Comparison of ENCODE assay signal across 19 mouse cellular contexts in the genomic region with DNA sequence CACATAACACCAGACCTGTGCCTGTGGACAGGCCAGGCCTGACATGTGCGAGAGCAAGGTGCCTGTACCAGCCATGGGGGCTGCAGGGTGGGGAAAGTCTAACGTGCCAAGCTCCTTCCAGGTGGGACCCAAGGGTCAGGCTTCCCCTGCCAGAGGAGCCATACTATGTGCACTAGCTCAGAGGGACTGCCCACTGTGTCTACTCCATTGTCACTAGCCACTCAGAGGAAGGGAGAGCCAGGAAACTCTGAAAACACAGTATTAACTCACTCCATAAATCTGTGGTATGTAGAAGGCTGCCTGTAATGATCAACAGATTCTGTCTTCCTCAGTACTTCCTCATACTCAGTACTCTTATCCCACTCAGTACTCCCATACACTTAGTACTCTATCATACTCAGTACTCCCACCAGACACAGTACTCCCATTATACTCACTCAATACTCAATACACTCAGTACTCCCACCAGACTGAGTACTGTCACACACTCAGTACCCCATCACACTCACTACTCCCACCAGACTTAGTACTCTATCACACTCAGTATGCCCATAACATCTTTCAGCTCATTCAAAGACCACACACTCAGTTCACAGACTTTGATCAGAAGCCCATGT. TPM values are rescaled to one million over a fixed set of nuclear protein-coding genes. Genes with fewer than 3 reads are reported as not detected.
"Had no signal": no experiment of that assay in that cellular context is flagged by ENCODE, and none has a peak within 500 bp of the region (broad histone marks: within the 10 kb centered on the region; RNA-seq: fewer than 3 reads in every experiment).

No protein-coding gene starts in this region.

RNA-seq across cellular contexts. Expression of a gene that starts 3.2 kb away (rescaled TPM):
- total RNA-seq: layer of hippocampus, adult 8-10 months; layer of hippocampus, postnatal 14 days; left cerebral cortex, adult 18-20 months; megakaryocyte-erythroid progenitor cell, adult 5-6 weeks; monocyte, adult 5-6 weeks; neutrophil, adult 5-6 weeks had no signal
- polyA plus RNA-seq: kidney, embryonic 14.5 days; lung, embryonic 15.5 days; macrophage; neural tube, embryonic 12.5 days had no signal

RNA-seq across cellular contexts. Expression of a gene that starts 16.7 kb away (rescaled TPM):
- total RNA-seq: layer of hippocampus, adult 8-10 months; layer of hippocampus, postnatal 14 days; left cerebral cortex, adult 18-20 months; left cerebral cortex, postnatal 10 days; left cerebral cortex, postnatal 4 days; megakaryocyte-erythroid progenitor cell, adult 5-6 weeks; monocyte, adult 5-6 weeks; neutrophil, adult 5-6 weeks had no signal
- polyA plus RNA-seq: kidney, embryonic 14.5 days; large intestine, adult 2 months; limb, embryonic 14.5 days; liver, embryonic 13.5 days; liver, postnatal 0 days; lung, embryonic 15.5 days; macrophage; midbrain, embryonic 15.5 days; neural tube, embryonic 12.5 days; thymus, adult 2 months; urinary bladder, adult 2 months had no signal

RNA-seq across cellular contexts. Expression of a gene that starts 36.0 kb away (rescaled TPM):
- total RNA-seq: layer of hippocampus, adult 8-10 months; layer of hippocampus, postnatal 14 days; left cerebral cortex, adult 18-20 months; left cerebral cortex, postnatal 10 days; megakaryocyte-erythroid progenitor cell, adult 5-6 weeks; monocyte, adult 5-6 weeks; neutrophil, adult 5-6 weeks had no signal
- polyA plus RNA-seq: kidney, embryonic 14.5 days; limb, embryonic 14.5 days; liver, embryonic 13.5 days; liver, postnatal 0 days; lung, embryonic 15.5 days; macrophage; midbrain, embryonic 15.5 days; neural tube, embryonic 12.5 days; thymus, adult 2 months; urinary bladder, adult 2 months had no signal
